Mouse (Mus musculus) retina, embryonic 14.5 days (tissue): Measurements from ENCODE around the gene Vmn1r85.

ENCODE experiments used
- DNase-seq: peaks from one replicate; pipeline ENCODE4 v3.0.0-alpha.2; 2015; ENCODE audit warnings: low spot score

Vmn1r85 gene

GRCm38 (mm10) chr7:13037901-13038555 is 56.9 kb downstream of the Vmn1r85 start, which contains the start of gene Ube2m:
Ube2m (minus strand) TSS chr7:13038275.
- peak; percentile 99 for DNase-seq

GRCm38 (mm10) chr7:13037366-13037765 is 57.6 kb downstream of the Vmn1r85 start:
- no peak for DNase-seq

- no peak for DNase-seq
Observed at GRCm38 (mm10) chr7:13036806-13037205, 58.2 kb downstream of the Vmn1r85 start.

- DNase-seq = no peak
Observed at GRCm38 (mm10) chr7:13035211-13035855, 59.6 kb downstream of the Vmn1r85 start.

GRCm38 (mm10) chr7:13034148-13034977 is 60.6 kb downstream of the Vmn1r85 start, which contains the start of gene Chmp2a:
Chmp2a (minus strand) TSS chr7:13034807.
- DNase-seq = peak; percentile 98

GRCm38 (mm10) chr7:13033451-13034147 is 61.4 kb downstream of the Vmn1r85 start:
- no peak for DNase-seq
